Mouse (Mus musculus): ENCODE data around the gene Rnps1.

- no peak for TF ChIP-seq GABPA (IDR thresholded peaks at IDR 0.05; ENCODE audit: insufficient replicate concordance, low read depth, low read length)
- no peak for TF ChIP-seq JUND (conservative IDR thresholded peaks at IDR 0.05; ENCODE audit: low read depth, low read length)
- no peak for TF ChIP-seq POLR2AphosphoS2 (IDR thresholded peaks at IDR 0.05; ENCODE audit: low read depth, low read length)
- no peak for TF ChIP-seq POLR2A (IDR thresholded peaks at IDR 0.05; ENCODE audit: low read depth, low read length)
- no peak for TF ChIP-seq MAX (IDR thresholded peaks at IDR 0.05; ENCODE audit: low read length)
- no peak for TF ChIP-seq JUN (IDR thresholded peaks at IDR 0.05; ENCODE audit: insufficient read depth, low read depth, low read length)
- TF ChIP-seq CTCF (conservative IDR thresholded peaks at IDR 0.05 in 1 of 2, IDR thresholded peaks at IDR 0.05 in 1 of 2; ENCODE audit: low read depth in 2 of 2, low read length in 2 of 2): peak; percentile 50 to 80; a peak in 3 of 4 replicates
- TF ChIP-seq MYC (IDR thresholded peaks at IDR 0.05; ENCODE audit: low read depth, low read length): no peak
- TF ChIP-seq ELF1 (IDR thresholded peaks at IDR 0.05; ENCODE audit: low read depth, low read length): no peak
- TF ChIP-seq RCOR1 (conservative IDR thresholded peaks at IDR 0.05; ENCODE audit: low read depth, low read length): no peak
- TF ChIP-seq NRF1 (IDR thresholded peaks at IDR 0.05; ENCODE audit: low read depth, low read length): no peak
- TF ChIP-seq ETS1 (conservative IDR thresholded peaks at IDR 0.05; ENCODE audit: low read depth, low read length): no peak
- no peak for TF ChIP-seq UBTF (IDR thresholded peaks at IDR 0.05; ENCODE audit: low read depth, low read length)
- no peak for TF ChIP-seq ZNF384 (IDR thresholded peaks at IDR 0.05; ENCODE audit: low read depth, low read length)
Measured at GRCm38 (mm10) chr17:24389865-24390264, 24.5 kb upstream of the Rnps1 start.
